Mouse (Mus musculus) intestine, embryonic 16.5 days (tissue): ENCODE results near the gene March2. TPM values are rescaled to one million over a fixed set of nuclear protein-coding genes. Genes with fewer than 3 reads are reported as not detected.
A peak's percentile ranks its signal among the peaks of the same experiment; 100 is the strongest.

Source experiments
- ATAC-seq: fragments of 200-750 bp; cut with Nextera tagmentation; 2 replicates; pipeline ENCODE4 v1.8.0; 2017; ENCODE audit warnings: moderate TSS enrichment, moderate library complexity
- H3K27ac ChIP-seq: fragments of 300-500 bp; sonication (generic); 2 replicates; pipeline ENCODE4 v1.5.1; 2014; ENCODE audit warnings: mild to moderate bottlenecking, low read length
- H3K27me3 ChIP-seq: fragments of 300-500 bp; sonication (generic); replicated peaks from 2 replicates; pipeline ENCODE4 v1.6.1; 2014; ENCODE audit warnings: low read length, control low read depth, mixed read lengths; ENCODE audit not compliant: control insufficient read depth, insufficient read depth
- H3K36me3 ChIP-seq: fragments of 300-500 bp; sonication (generic); 2 replicates; pipeline ENCODE4 v1.6.1; 2014; ENCODE audit warnings: low read length, control low read depth; ENCODE audit not compliant: control insufficient read depth, insufficient read depth
- H3K4me1 ChIP-seq: fragments of 300-500 bp; sonication (generic); 2 replicates; pipeline ENCODE4 v1.6.1; 2014; ENCODE audit warnings: low read length, control low read depth, mixed read lengths; ENCODE audit not compliant: control insufficient read depth, insufficient read depth
- H3K4me2 ChIP-seq: fragments of 300-500 bp; sonication (generic); 2 replicates; pipeline ENCODE4 v1.6.1; 2014; ENCODE audit warnings: low read depth, low read length, control low read depth
- H3K4me3 ChIP-seq: fragments of 300-500 bp; sonication (generic); 2 replicates; pipeline ENCODE4 v1.5.1; 2014; ENCODE audit warnings: mild to moderate bottlenecking, low read length
- H3K9ac ChIP-seq: fragments of 300-500 bp; sonication (generic); 2 replicates; pipeline ENCODE4 v1.6.1; 2014; ENCODE audit warnings: low read depth, low read length
- H3K9me3 ChIP-seq: fragments of 300-500 bp; sonication (generic); 2 replicates; pipeline ENCODE4 v1.6.1; 2016; ENCODE audit warnings: low read length, control low read depth; ENCODE audit not compliant: control insufficient read depth
- WGBS: fragments of 180-500 bp; shearing (Covaris S2); extraction: QIAGEN DNeasy Blood & Tissue Kit; methylation state at CpG from one replicate; pipeline ENCODE4 v1.1.7; 2014; 5-methylcytosine and 5-hydroxymethylcytosine counted together
- polyA plus RNA-seq: library from polyadenylated mRNA; unstranded; fragments of >200 nt; fragmentation: Nextera tagmentation; extraction: Ambion mirVana; gene quantifications from 2 replicates; pipeline ENCODE4 v1.2.1, GENCODE M21; 2015

March2 gene
- polyA plus RNA-seq, 1 experiment from 2014 or later = 54.7 TPM

DNA sequence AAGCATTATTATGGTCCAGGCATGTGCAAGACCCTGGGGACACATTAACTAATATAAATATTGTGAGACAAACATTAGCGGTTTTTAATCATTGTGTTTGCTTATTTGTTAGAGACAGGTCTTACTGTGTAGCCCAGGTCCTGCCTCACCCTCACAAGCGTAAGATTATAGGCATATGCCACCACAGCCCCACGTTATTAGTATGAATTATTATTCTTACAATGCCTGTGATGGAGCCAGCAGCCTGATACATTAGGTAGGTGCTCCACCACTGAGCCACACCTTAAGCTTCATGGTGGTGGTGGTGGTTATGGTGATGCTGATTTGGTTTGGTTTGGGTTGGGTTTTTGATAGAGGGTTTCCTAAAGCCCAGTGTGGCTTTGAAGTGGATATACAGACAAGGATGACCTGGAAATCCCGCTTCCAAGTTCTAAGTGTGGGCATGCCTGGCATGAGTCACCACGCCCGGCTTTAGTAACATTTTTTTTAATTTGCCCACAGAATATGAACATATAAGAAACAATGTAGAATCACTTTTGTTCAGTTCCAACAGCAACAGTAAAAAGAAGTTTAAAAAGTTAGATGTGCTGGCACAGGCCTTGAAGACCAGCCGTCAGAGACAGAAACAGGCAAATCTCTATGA, 1.4 kb upstream of the March2 start:
- no peak overlapping the region for H3K4me3 ChIP-seq
- H3K4me1 ChIP-seq = 0 out of 2 replicates have a peak, but pooled peaks cover 3% of the 10 kb centered on the region
- H3K9me3 ChIP-seq = no peaks in the 10 kb centered on the region
- H3K9ac ChIP-seq = no peak overlapping the region
- H3K4me2 ChIP-seq = no peak overlapping the region
- H3K36me3 ChIP-seq = no peaks in the 10 kb centered on the region
- no peaks in the 10 kb centered on the region for H3K27me3 ChIP-seq
- 93% methylated on average over 7 of the region's 7 CpGs for WGBS
- H3K27ac ChIP-seq = no peak overlapping the region
- no peak for ATAC-seq

DNA sequence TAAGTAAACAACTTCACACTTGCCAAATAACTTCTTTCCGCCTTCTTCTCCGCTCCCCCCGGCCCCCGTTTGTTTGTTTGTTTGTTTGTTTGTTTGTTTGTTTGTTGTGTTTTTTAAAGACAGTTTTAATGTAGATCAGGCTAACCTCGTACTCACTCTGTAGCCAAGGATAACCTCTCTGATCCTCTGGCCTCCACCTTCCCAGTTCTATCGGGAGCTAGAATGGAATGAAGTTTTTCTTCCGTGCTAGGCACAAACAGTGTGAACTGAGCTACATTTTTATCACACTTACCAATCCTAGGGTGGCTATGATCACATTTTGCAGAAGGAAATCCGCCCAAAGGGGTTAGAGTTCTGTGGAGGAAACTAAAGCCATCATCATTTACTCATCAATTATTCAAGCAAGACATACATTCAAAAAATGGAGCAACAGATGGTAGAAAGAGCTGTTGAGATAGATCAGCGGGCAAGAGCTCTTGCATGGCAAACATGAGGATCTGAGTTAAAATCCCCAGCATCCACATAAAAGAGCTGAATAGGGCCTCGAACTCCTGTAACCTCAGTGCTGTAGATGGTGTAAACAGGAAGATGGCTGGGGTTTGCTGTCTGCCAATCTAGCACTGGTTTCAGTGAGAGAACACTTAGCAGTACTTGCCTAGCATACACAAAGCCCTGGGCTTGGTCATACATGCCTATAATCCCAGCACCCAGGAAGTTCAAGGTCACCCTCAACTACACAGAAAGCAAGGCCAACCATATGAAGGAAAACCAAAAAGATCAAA, 665 bp upstream of the March2 start:
- 43% methylated on average over 10 of the region's 10 CpGs for WGBS
- Histone ChIP-seq H3K4me3 (peak overlapping the region; percentile 94; the same call in 1 of the 2 replicates), H3K9me3 (no peaks in the 10 kb centered on the region), H3K27me3 (no peaks in the 10 kb centered on the region), H3K27ac (no peak overlapping the region), H3K4me1 (0 out of 2 replicates have a peak, but pooled peaks cover 3% of the 10 kb centered on the region), H3K36me3 (no peaks in the 10 kb centered on the region), H3K9ac (no peak overlapping the region), H3K4me2 (0 out of 2 replicates have a peak overlapping the region, but pooled peaks have one; percentile 31)
- ATAC-seq = 0 out of 2 replicates have a peak, but pooled peaks have one; percentile 10

DNA sequence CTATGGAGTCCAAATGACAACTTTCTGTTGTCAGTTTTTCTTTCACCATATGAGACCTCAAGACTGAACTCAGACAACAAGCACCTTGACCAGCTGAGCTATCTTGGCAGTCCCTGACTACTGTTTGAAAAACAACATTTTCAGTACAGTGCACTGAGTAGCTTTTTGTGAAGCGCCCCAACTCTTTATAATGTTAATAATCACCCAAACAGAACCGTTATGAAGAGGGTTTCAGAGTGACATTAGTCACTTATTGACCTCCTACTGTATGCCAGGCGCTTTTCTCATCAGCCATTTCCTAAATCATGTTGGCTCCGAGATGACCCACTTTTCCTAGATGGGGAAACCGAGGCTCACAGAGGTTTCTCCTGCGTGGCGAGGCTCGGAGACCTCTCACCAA, 488 bp downstream of the March2 start:
- Histone ChIP-seq H3K27ac (peak overlapping the region; percentile 33; the same call in 1 of the 2 replicates), H3K9me3 (no peaks in the 10 kb centered on the region), H3K4me2 (peak overlapping the region; percentile 80), H3K4me1 (0 out of 2 replicates have a peak, but pooled peaks cover 3% of the 10 kb centered on the region), H3K4me3 (peak overlapping the region; percentile 94), H3K27me3 (no peaks in the 10 kb centered on the region), H3K36me3 (no peaks in the 10 kb centered on the region), H3K9ac (peak overlapping the region; percentile 80)
- 8% methylated on average over 8 of the region's 8 CpGs for WGBS
- no peak; the same call in 1 of the 2 replicates for ATAC-seq

DNA sequence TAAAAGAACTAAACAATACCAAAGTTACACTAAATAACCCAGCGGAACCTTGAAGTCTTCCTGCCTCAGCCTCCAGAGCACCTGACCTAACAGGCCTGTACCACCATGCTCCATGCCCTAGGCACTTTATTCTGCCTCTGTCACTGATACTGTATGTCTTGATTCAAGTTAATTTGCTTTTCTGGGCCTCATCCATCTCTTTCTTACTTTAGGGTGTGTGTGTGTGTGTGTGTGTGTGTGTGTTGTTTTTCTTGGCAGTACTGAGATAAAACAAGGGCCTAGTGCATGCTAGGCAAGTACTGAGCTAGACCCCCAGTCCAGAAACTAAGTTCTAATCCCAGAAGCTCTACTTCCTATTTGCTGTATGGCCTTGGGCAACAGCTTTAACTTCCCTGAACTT, 1.2 kb downstream of the March2 start:
- no peak overlapping the region for H3K9ac ChIP-seq
- no peaks in the 10 kb centered on the region for H3K27me3 ChIP-seq
- H3K36me3 ChIP-seq = no peaks in the 10 kb centered on the region
- H3K4me1 ChIP-seq = 0 out of 2 replicates have a peak, but pooled peaks cover 3% of the 10 kb centered on the region
- 100% methylated on average over 1 of the region's 1 CpGs for WGBS
- no peaks in the 10 kb centered on the region for H3K9me3 ChIP-seq
- no peak overlapping the region for H3K27ac ChIP-seq
- no peak for ATAC-seq
- no peak overlapping the region for H3K4me3 ChIP-seq
- H3K4me2 ChIP-seq = no peak overlapping the region

DNA sequence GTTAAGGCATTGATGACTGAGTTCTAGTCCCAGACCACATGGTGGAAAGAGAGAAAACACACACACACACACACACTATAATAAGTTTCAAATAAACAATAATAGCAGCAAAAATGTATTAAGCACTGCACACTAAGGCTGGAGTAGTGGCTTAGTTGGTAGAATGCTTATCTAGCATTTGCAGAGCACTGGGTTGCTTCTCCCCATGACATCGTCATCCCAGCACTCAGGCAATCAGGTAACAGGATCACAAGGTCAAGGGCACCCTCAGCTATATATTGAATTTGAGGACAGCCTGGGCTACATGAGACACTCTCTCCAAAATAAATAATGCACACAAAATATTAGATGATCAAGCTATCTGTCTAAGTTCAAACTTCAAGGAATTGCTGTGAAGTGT, 3.7 kb downstream of the March2 start:
- WGBS = 91% methylated on average over 1 of the region's 1 CpGs
- no peaks in the 10 kb centered on the region for H3K9me3 ChIP-seq
- no peak for ATAC-seq

DNA sequence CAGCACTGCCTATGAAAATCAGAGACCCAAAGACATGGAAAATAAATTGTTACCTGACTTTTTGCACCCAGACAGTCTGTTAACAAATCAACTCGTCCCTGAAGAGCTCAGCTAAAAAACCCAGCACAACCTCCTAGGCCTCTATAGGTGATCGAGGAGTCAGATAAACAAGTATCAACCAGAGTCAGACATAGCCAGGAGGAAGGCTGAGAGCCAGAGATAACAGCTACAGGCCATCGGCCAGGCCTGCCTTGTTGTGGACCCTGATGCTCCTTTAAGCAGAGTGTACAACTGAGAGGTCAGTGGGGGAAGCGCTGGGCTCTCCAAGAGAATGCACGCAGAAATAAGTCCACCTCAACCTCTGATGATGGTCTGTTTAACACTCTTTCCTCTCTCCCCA, 5.2 kb downstream of the March2 start:
- H3K27me3 ChIP-seq = no peaks in the 10 kb centered on the region
- H3K4me2 ChIP-seq = no peak overlapping the region
- no peak overlapping the region for H3K27ac ChIP-seq
- no peak overlapping the region for H3K9ac ChIP-seq
- no peaks in the 10 kb centered on the region for H3K9me3 ChIP-seq
- H3K36me3 ChIP-seq = peaks cover 6% of the 10 kb centered on the region
- WGBS = 70% methylated on average over 5 of the region's 5 CpGs
- peak; percentile 70 for ATAC-seq
- H3K4me3 ChIP-seq = no peak overlapping the region
- H3K4me1 ChIP-seq = 0 out of 2 replicates have a peak, but pooled peaks cover 3% of the 10 kb centered on the region

More for the DNA sequence above, 3.7 kb downstream of the March2 start:
- H3K27ac ChIP-seq = no peak overlapping the region
- H3K4me1 ChIP-seq = 0 out of 2 replicates have a peak, but pooled peaks cover 3% of the 10 kb centered on the region
- no peak overlapping the region for H3K9ac ChIP-seq
- no peaks in the 10 kb centered on the region for H3K36me3 ChIP-seq
- no peaks in the 10 kb centered on the region for H3K27me3 ChIP-seq
- no peak overlapping the region for H3K4me3 ChIP-seq
- H3K4me2 ChIP-seq = no peak overlapping the region

DNA sequence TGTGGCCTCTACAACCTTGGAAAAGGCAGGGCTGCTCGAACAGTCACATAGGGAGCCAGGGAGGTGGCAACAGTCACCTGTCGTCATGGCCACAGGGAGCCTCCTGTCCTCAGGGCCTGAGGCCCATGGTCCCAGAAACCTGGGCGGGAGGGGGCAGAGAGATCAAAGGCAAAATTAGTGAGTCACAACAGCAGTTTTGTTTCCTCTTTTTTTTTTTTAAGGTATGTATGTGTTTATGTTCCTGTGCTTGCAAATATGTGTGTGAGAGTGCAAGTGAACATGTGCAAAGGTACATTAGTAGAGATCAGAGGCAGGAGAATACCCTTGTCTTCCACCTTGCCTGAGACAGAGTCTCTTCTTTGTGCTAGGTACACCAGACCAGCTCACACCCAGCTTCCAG, 8.6 kb downstream of the March2 start:
- Histone ChIP-seq H3K27me3 (no peaks in the 10 kb centered on the region), H3K4me3 (no peak overlapping the region), H3K9ac (no peak overlapping the region), H3K27ac (no peak overlapping the region), H3K4me2 (no peak overlapping the region), H3K9me3 (no peaks in the 10 kb centered on the region), H3K36me3 (peaks cover 6% of the 10 kb centered on the region), H3K4me1 (no peaks in the 10 kb centered on the region)
- 77% methylated on average over 3 of the region's 3 CpGs for WGBS
- no peak for ATAC-seq

DNA sequence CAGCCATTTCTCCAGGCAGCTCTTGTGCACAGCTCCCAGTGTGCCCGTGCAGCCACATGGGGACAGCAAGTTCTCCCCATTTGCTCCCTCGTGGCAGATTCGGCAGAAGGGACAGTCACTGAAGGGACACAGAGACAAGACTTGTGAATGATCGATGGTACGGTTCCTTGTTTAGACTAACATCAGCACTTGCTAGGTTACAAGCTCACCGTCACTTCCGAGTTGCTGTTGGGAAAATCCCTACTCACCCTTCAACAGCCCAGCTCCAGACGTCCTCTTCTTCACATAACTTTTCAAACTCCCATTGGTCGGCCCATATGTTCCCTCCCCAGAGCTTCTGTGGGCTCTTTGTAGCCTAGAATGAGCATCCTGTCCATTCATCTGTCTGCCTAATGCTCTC, 15.4 kb downstream of the March2 start:
- no peak for ATAC-seq
- Histone ChIP-seq H3K4me2 (no peak overlapping the region), H3K9ac (no peak overlapping the region), H3K27ac (no peak overlapping the region), H3K36me3 (peaks cover 5% of the 10 kb centered on the region; the same call in 1 of the 2 replicates), H3K4me3 (no peak overlapping the region), H3K9me3 (no peaks in the 10 kb centered on the region), H3K27me3 (no peaks in the 10 kb centered on the region), H3K4me1 (no peaks in the 10 kb centered on the region)
- WGBS = 89% methylated on average over 9 of the region's 9 CpGs

DNA sequence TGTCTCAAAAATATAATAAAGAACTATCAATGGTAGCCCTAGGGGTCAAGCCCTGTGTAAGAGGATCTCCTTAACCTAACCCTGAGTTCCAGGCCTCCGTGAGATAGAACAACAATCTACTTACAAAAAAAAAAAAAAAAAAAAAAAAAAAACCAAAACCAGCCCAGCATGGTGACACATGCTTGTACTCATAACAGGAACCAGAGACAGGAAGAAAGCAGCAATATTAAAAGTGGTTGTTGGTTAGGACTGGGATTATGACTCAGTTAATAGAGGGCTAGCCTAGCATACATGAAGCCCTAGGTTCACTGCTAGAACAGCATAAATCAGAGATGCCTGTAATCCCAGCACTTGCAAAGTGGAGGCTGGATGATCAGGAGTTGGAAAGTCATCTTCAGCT, 16.3 kb downstream of the March2 start:
- H3K4me2 ChIP-seq = no peak overlapping the region
- 76% methylated on average over 1 of the region's 1 CpGs for WGBS
- H3K9ac ChIP-seq = no peak overlapping the region
- no peak overlapping the region for H3K27ac ChIP-seq
- H3K27me3 ChIP-seq = no peaks in the 10 kb centered on the region
- no peaks in the 10 kb centered on the region for H3K9me3 ChIP-seq
- no peaks in the 10 kb centered on the region for H3K4me1 ChIP-seq
- peaks cover 8% of the 10 kb centered on the region; the same call in 1 of the 2 replicates for H3K36me3 ChIP-seq
- H3K4me3 ChIP-seq = no peak overlapping the region
- ATAC-seq = no peak
